Mouse (Mus musculus): ENCODE results near the gene Tmem190. TPM values are rescaled to one million over a fixed set of nuclear protein-coding genes. Genes with fewer than 3 reads are reported as not detected.

The Tmem190 gene
- total RNA-seq (2021): not detected

- intact Hi-C loops (cut with DNase I): no loop called here
- DNase-seq: no peak
These were observed at the start of gene Tmem190, which contains the start of gene Il11 for GRCm38 (mm10) chr7:4782759-4783158. TSS of gene Tmem190 (plus strand) at chr7:4782937. TSS of gene Il11 (minus strand) at chr7:4782859.

GRCm38 (mm10) chr7:4732968-4733392, 49.8 kb upstream of the Tmem190 start:
- intact Hi-C loops (cut with DNase I): no loop called here
- DNase-seq: no peak

GRCm38 (mm10) chr7:4739041-4739543, 43.6 kb upstream of the Tmem190 start:
- no peak for DNase-seq
- intact Hi-C loops (cut with DNase I): no loop called here

GRCm38 (mm10) chr7:4739544-4740275, 43.0 kb upstream of the Tmem190 start, which contains the start of gene Kmt5c:
TSS of gene Kmt5c (plus strand) at chr7:4740115.
- intact Hi-C loops (cut with DNase I): no loop called here
- DNase-seq: peak; percentile 98

GRCm38 (mm10) chr7:4740309-4740727, 42.4 kb upstream of the Tmem190 start:
- DNase-seq: no peak
- intact Hi-C loops (cut with DNase I): no loop called here

- intact Hi-C loops (cut with DNase I): no loop called here
- DNase-seq: peak; percentile 52
These were observed 41.6 kb upstream of the Tmem190 start for GRCm38 (mm10) chr7:4741151-4741550.

GRCm38 (mm10) chr7:4741672-4742481, 40.9 kb upstream of the Tmem190 start:
- intact Hi-C loops (cut with DNase I): no loop called here

GRCm38 (mm10) chr7:4742482-4742819, 40.3 kb upstream of the Tmem190 start:
- intact Hi-C loops (cut with DNase I): no loop called here
- no peak for DNase-seq

More at GRCm38 (mm10) chr7:4741672-4742481, 40.9 kb upstream of the Tmem190 start:
- no peak for DNase-seq

- DNase-seq: no peak
- intact Hi-C loops (cut with DNase I): no loop called here
These were observed 39.4 kb upstream of the Tmem190 start for GRCm38 (mm10) chr7:4743354-4743753.

- intact Hi-C loops (cut with DNase I): no loop called here
- no peak for DNase-seq
These were observed 37.9 kb upstream of the Tmem190 start for GRCm38 (mm10) chr7:4744886-4745285.

GRCm38 (mm10) chr7:4746326-4746980, 36.3 kb upstream of the Tmem190 start:
- intact Hi-C loops (cut with DNase I): no loop called here
- no peak for DNase-seq

GRCm38 (mm10) chr7:4747156-4747899, 35.4 kb upstream of the Tmem190 start:
- intact Hi-C loops (cut with DNase I): no loop called here

GRCm38 (mm10) chr7:4748321-4748720, 34.4 kb upstream of the Tmem190 start:
- DNase-seq: no peak
- intact Hi-C loops (cut with DNase I): no loop called here

More at GRCm38 (mm10) chr7:4747156-4747899, 35.4 kb upstream of the Tmem190 start:
- no peak for DNase-seq

GRCm38 (mm10) chr7:4749169-4749568, 33.6 kb upstream of the Tmem190 start:
- DNase-seq: no peak
- intact Hi-C loops (cut with DNase I): no loop called here

GRCm38 (mm10) chr7:4751971-4752820, 30.5 kb upstream of the Tmem190 start:
- intact Hi-C loops (cut with DNase I): loop anchor here (5.0 kb wide), 1 partner anchor 35 kb away; the partner anchor contains the start of gene Tmem238
- peak; percentile 47 for DNase-seq

- peak; percentile 89 for DNase-seq
- intact Hi-C loops (cut with DNase I): loop anchor here (5.0 kb wide), 1 partner anchor 34 kb away; the partner anchor contains the start of gene Tmem238
These were observed 29.7 kb upstream of the Tmem190 start, which contains the start of gene Cox6b2 for GRCm38 (mm10) chr7:4752821-4753570. TSS of gene Cox6b2 (minus strand) at chr7:4753094.

- intact Hi-C loops (cut with DNase I): no loop called here
- DNase-seq: no peak
These were observed 23.1 kb upstream of the Tmem190 start for GRCm38 (mm10) chr7:4759670-4760069.

GRCm38 (mm10) chr7:4764946-4765710, 17.6 kb upstream of the Tmem190 start:
- intact Hi-C loops (cut with DNase I): no loop called here
- DNase-seq: no peak

All from left cerebral cortex, postnatal 4 days (tissue).